Mouse (Mus musculus) ES-E14 (cell line): ENCODE data around the gene Ube2q2. TPM values are rescaled to one million over a fixed set of nuclear protein-coding genes. Genes with fewer than 3 reads are reported as not detected.

Experiments
- DNase-seq: peaks from one replicate; pipeline ENCODE4 v3.0.0-alpha.2; 2013; ENCODE audit warnings: low read depth, low spot score
- H3K27ac ChIP-seq: 2 replicates; pipeline ENCODE4 v1.5.1; 2012; ENCODE audit warnings: low read depth, mild to moderate bottlenecking, low read length, moderate library complexity, mixed read lengths; ENCODE audit not compliant: poor library complexity, insufficient read depth, severe bottlenecking
- H3K36me3 ChIP-seq: 2 replicates; pipeline ENCODE4 v1.6.1; 2012; ENCODE audit warnings: mild to moderate bottlenecking, low read length, moderate library complexity, mixed read lengths; ENCODE audit not compliant: control insufficient read depth, poor library complexity, insufficient read depth, severe bottlenecking
- H3K4me1 ChIP-seq, 2 experiments: fragments of 150-350 bp in 1 of 2; sonication (generic) in 1 of 2; 2 replicates each; pipeline ENCODE4 v1.6.1; 2012; ENCODE audit warnings: low read length in 2 of 2, mild to moderate bottlenecking in 1 of 2, mixed read lengths in 1 of 2; ENCODE audit not compliant: control insufficient read depth in 2 of 2, insufficient read depth in 2 of 2, poor library complexity in 1 of 2
- H3K4me3 ChIP-seq, 2 experiments: fragments of 150-350 bp in 1 of 2; sonication (generic) in 1 of 2; 2 replicates each; pipeline ENCODE4 v1.5.1; 2012; ENCODE audit warnings: low read length in 2 of 2, low read depth in 1 of 2, mild to moderate bottlenecking in 1 of 2, mixed read lengths in 1 of 2; ENCODE audit not compliant: insufficient read depth in 1 of 2, poor library complexity in 1 of 2, severe bottlenecking in 1 of 2
- H3K9ac ChIP-seq: 2 replicates; pipeline ENCODE4 v1.6.1; 2012; ENCODE audit warnings: low read depth, mild to moderate bottlenecking, low read length, mixed read lengths; ENCODE audit not compliant: poor library complexity, insufficient read depth, severe bottlenecking
- H3K9me3 ChIP-seq: fragments of 150-350 bp; sonication (generic); 2 replicates; pipeline ENCODE4 v1.6.1; 2012; ENCODE audit warnings: low read depth, mild to moderate bottlenecking, low read length; ENCODE audit not compliant: control insufficient read depth, insufficient read depth
- CHD2 ChIP-seq: IDR thresholded peaks from 2 replicates; pipeline ENCODE4 v1.6.1; 2014; ENCODE audit warnings: mild to moderate bottlenecking, low read depth, low read length, inconsistent platforms
- HCFC1 ChIP-seq: IDR thresholded peaks from 2 replicates; pipeline ENCODE4 v1.6.1; 2012; ENCODE audit warnings: low read length, inconsistent platforms, borderline replicate concordance; ENCODE audit not compliant: insufficient read depth
- MAFK ChIP-seq: IDR thresholded peaks from 2 replicates; pipeline ENCODE4 v1.6.1; 2014; ENCODE audit warnings: mild to moderate bottlenecking, low read depth, low read length, inconsistent platforms; ENCODE audit not compliant: insufficient read depth
- ZC3H11A ChIP-seq: IDR thresholded peaks from 2 replicates; pipeline ENCODE4 v1.6.1; 2012; ENCODE audit warnings: low read depth, mild to moderate bottlenecking, inconsistent platforms, low read length, borderline replicate concordance
- ZNF384 ChIP-seq: IDR thresholded peaks from 2 replicates; pipeline ENCODE4 v1.6.1; 2012; ENCODE audit warnings: low read depth, low read length, inconsistent platforms
- in situ Hi-C, 2 experiments: fragments of 600-800 bp; cut with MboI; formaldehyde crosslinking; loops; one replicate each; pipeline ENCODE4 v1.15.1; 2025; ENCODE audit warnings: low sequenced_read_pairs in 2 of 2, inconsistent platforms in 1 of 2; ENCODE audit not compliant: unreplicated experiment in 2 of 2
- total RNA-seq: library from RNA; depleted of rRNA; stranded (reverse); fragments of 300-350 nt; gene quantifications from 2 replicates; pipeline ENCODE4 v1.2.3, GENCODE M21; 2012

Ube2q2 gene
- total RNA-seq, 1 experiment, result 24.9 TPM

DNA sequence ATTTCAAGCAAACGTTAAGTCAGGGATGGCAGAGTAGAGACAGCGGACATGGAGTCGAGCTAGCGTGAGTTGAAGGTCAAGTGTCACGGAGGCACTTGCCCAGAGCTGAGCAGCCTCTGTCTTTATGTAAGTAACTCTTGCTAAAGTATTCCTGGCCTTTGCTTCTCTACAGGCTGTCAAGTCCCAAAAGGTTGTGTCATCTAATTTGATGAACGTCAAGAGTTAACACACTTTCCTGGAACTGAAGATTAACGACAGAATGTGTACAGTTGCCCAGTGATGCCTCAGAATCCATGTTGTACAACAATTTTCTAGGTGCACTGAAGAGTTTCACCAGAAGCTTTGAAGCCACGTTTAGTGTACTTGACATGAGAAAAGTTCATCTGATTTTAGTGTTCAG, 97.8 kb downstream of the Ube2q2 start:
- no peak for TF ChIP-seq ZC3H11A
- TF ChIP-seq CHD2, result no peak
- no peak for TF ChIP-seq MAFK
- no peak for TF ChIP-seq HCFC1
- TF ChIP-seq ZNF384, result no peak
- H3K4me1 ChIP-seq, result peaks cover 0 to 3% of the 10 kb centered on the region in 2 experiments; a peak in 1 of 4 replicates
- no peak overlapping the region for H3K4me3 ChIP-seq
- no peak overlapping the region for H3K9ac ChIP-seq
- no peaks in the 10 kb centered on the region for H3K36me3 ChIP-seq
- in situ Hi-C loops, result no loop called here
- H3K27ac ChIP-seq, result no peak overlapping the region
- no peak for DNase-seq
- H3K9me3 ChIP-seq, result no peaks in the 10 kb centered on the region

DNA sequence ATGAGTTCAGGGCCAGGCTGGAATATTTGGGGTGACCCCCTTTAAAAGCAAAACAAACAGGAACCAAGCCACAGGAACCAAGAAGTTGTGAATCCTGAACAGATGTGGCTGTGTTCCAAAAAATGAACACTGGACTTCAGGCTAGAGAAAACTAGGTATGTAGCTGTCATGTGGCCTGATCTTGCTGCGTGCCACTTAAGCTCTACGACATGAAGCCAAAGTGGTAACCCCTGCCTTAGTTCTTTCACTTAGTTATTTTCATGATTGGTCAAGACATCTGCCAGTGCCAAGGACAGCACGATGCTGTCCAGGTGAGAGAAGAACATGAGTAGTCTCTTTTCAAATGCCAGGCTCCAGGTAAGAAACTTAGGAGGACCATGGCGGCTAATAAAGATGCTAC, 98.3 kb downstream of the Ube2q2 start:
- Histone ChIP-seq H3K27ac (no peak overlapping the region), H3K4me1 (peaks cover 0 to 2% of the 10 kb centered on the region in 2 experiments; a peak in 1 of 4 replicates), H3K36me3 (no peaks in the 10 kb centered on the region), H3K9me3 (no peaks in the 10 kb centered on the region), H3K9ac (no peak overlapping the region), H3K4me3 (no peak overlapping the region)
- in situ Hi-C loops, result no loop called here
- DNase-seq, result no peak
- no peak for TF ChIP-seq HCFC1
- no peak for TF ChIP-seq CHD2
- TF ChIP-seq MAFK, result no peak
- no peak for TF ChIP-seq ZNF384
- TF ChIP-seq ZC3H11A, result no peak

DNA sequence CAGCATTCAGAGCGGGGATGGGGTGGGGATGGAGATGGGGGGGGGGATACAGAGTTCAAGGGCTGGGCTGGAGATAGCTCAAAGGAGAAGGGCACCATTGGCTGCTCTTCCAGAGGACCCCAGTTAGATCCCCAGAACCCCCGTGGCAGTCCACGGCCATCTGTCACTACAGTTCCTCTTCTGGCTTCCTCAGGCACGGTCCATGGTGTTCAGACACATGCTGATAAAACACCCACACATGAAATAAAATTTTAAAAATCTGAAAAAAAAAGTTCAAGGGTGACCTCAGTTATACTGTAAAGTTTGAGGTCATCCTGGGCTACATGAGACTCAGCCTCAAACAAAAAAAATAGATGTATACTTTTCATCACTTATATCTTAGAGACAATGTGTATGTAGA, 99.8 kb downstream of the Ube2q2 start:
- Histone ChIP-seq H3K9me3 (no peaks in the 10 kb centered on the region), H3K9ac (no peak overlapping the region), H3K27ac (no peak overlapping the region), H3K4me1 (no peaks in the 10 kb centered on the region; a peak in 1 of 4 replicates), H3K36me3 (no peaks in the 10 kb centered on the region), H3K4me3 (no peak overlapping the region)
- no peak for DNase-seq
- TF ChIP-seq ZNF384 (no peak), HCFC1 (no peak), MAFK (no peak), ZC3H11A (no peak), CHD2 (no peak)
- in situ Hi-C loops, result no loop called here

DNA sequence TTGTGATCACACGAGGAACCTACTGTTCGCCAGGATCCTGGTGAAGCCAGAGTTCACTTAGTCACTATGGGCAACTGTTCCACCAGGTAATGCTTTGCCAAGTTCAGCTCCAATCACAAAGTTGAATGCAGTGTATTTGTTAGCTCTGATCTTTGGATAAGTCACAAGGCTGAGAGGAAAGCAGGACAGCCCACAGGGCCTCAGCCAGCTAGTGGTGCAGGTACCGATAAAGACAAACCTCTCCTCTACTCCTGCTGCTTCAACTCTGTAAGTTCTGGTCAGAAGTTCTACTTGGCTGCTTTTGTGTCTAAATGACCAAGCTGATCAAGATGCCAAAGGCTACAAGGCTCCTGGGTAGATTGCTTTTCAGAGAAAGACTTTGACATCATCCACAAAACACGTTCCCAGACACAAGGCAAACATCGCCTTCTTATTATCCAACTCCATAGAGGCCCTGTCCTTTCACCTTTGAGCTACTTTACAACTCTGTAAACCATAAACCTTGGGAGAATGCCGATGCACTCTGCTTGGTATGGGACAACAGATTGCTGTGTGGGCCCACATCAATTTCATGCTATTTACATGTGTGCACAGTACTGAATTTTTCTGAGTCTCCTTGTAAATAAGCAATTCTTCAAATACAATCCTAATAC, 102.1 kb downstream of the Ube2q2 start:
- Histone ChIP-seq H3K9ac (no peak overlapping the region), H3K9me3 (no peaks in the 10 kb centered on the region), H3K4me3 (no peak overlapping the region), H3K4me1 (no peaks in the 10 kb centered on the region; a peak in 1 of 4 replicates), H3K36me3 (no peaks in the 10 kb centered on the region), H3K27ac (no peak overlapping the region)
- TF ChIP-seq ZC3H11A (no peak), CHD2 (no peak), HCFC1 (no peak), ZNF384 (no peak), MAFK (no peak)
- in situ Hi-C loops, result no loop called here
- no peak for DNase-seq
